Mouse (Mus musculus): ENCODE data around the gene Hvcn1. TPM values are rescaled to one million over a fixed set of nuclear protein-coding genes. Genes with fewer than 3 reads are reported as not detected.

Hvcn1 gene
- polyA plus RNA-seq, 1 experiment, result 174 TPM

- Histone ChIP-seq H3K27ac (ENCODE audit: insufficient read depth, low read length) (no peak overlapping the region), H3K4me3 (ENCODE audit: extremely low read depth, insufficient read depth, insufficient read length) (no peak overlapping the region), H3K4me1 (ENCODE audit: control insufficient read depth, insufficient read depth, insufficient read length) (peaks cover 17% of the 10 kb centered on the region; the same call in 1 of the 2 replicates), H3K27me3 (ENCODE audit: control insufficient read depth, insufficient read depth, low read length) (no peaks in the 10 kb centered on the region), H3K36me3 (ENCODE audit: control insufficient read depth, insufficient read depth, low read length) (no peaks in the 10 kb centered on the region)
- TF ChIP-seq POLR2A (IDR thresholded peaks at IDR 0.05; ENCODE audit: low read depth, low read length) (no peak), CTCF (IDR thresholded peaks at IDR 0.05; ENCODE audit: extremely low read depth, insufficient read depth, insufficient read length, insufficient replicate concordance) (no peak)
- WGBS, result 83% methylated on average over 3 of the region's 3 CpGs
- DNase-seq (ENCODE audit: low read depth in 1 of 2, low spot score in 2 of 2), result no peak
Measured at GRCm38 (mm10) chr5:122265187-122265586, 58.6 kb downstream of the Hvcn1 start.

- no peaks in the 10 kb centered on the region for H3K36me3 ChIP-seq (ENCODE audit: control insufficient read depth, insufficient read depth, low read length)
- no peak overlapping the region for H3K4me3 ChIP-seq (ENCODE audit: extremely low read depth, insufficient read depth, insufficient read length)
- TF ChIP-seq POLR2A (IDR thresholded peaks at IDR 0.05; ENCODE audit: low read depth, low read length), result no peak
- no peak for TF ChIP-seq CTCF (IDR thresholded peaks at IDR 0.05; ENCODE audit: extremely low read depth, insufficient read depth, insufficient read length, insufficient replicate concordance)
- 98% methylated on average over 2 of the region's 2 CpGs for WGBS
- no peaks in the 10 kb centered on the region for H3K27me3 ChIP-seq (ENCODE audit: control insufficient read depth, insufficient read depth, low read length)
- peaks cover 12% of the 10 kb centered on the region; the same call in 1 of the 2 replicates for H3K4me1 ChIP-seq (ENCODE audit: control insufficient read depth, insufficient read depth, insufficient read length)
- DNase-seq (ENCODE audit: low read depth in 1 of 2, low spot score in 2 of 2), result no peak
- H3K27ac ChIP-seq (ENCODE audit: insufficient read depth, low read length), result no peak overlapping the region
Measured at GRCm38 (mm10) chr5:122265942-122266341, 59.3 kb downstream of the Hvcn1 start.

GRCm38 (mm10) chr5:122267136-122267535, 60.5 kb downstream of the Hvcn1 start:
- 41% methylated on average over 7 of the region's 7 CpGs for WGBS
- no peak for TF ChIP-seq CTCF (IDR thresholded peaks at IDR 0.05; ENCODE audit: extremely low read depth, insufficient read depth, insufficient read length, insufficient replicate concordance)
- no peak for TF ChIP-seq POLR2A (IDR thresholded peaks at IDR 0.05; ENCODE audit: low read depth, low read length)
- peaks cover 4% of the 10 kb centered on the region; the same call in 1 of the 2 replicates for H3K4me1 ChIP-seq (ENCODE audit: control insufficient read depth, insufficient read depth, insufficient read length)

GRCm38 (mm10) chr5:122267899-122268298, 61.3 kb downstream of the Hvcn1 start:
- H3K27ac ChIP-seq (ENCODE audit: insufficient read depth, low read length), result peak overlapping the region; percentile 84
- peaks cover 4% of the 10 kb centered on the region; the same call in 1 of the 2 replicates for H3K4me1 ChIP-seq (ENCODE audit: control insufficient read depth, insufficient read depth, insufficient read length)
- TF ChIP-seq CTCF (IDR thresholded peaks at IDR 0.05; ENCODE audit: extremely low read depth, insufficient read depth, insufficient read length, insufficient replicate concordance), result peak; percentile 31; the same call in 1 of the 2 replicates
- no peak for TF ChIP-seq POLR2A (IDR thresholded peaks at IDR 0.05; ENCODE audit: low read depth, low read length)
- no peak overlapping the region for H3K4me3 ChIP-seq (ENCODE audit: extremely low read depth, insufficient read depth, insufficient read length)
- H3K36me3 ChIP-seq (ENCODE audit: control insufficient read depth, insufficient read depth, low read length), result no peaks in the 10 kb centered on the region
- 6% methylated on average over 5 of the region's 5 CpGs for WGBS
- no peaks in the 10 kb centered on the region for H3K27me3 ChIP-seq (ENCODE audit: control insufficient read depth, insufficient read depth, low read length)
- peak; percentile 76 to 84 for DNase-seq (ENCODE audit: low read depth in 1 of 2, low spot score in 2 of 2)

More at GRCm38 (mm10) chr5:122267136-122267535, 60.5 kb downstream of the Hvcn1 start:
- no peaks in the 10 kb centered on the region for H3K36me3 ChIP-seq (ENCODE audit: control insufficient read depth, insufficient read depth, low read length)
- no peaks in the 10 kb centered on the region for H3K27me3 ChIP-seq (ENCODE audit: control insufficient read depth, insufficient read depth, low read length)
- no peak overlapping the region for H3K4me3 ChIP-seq (ENCODE audit: extremely low read depth, insufficient read depth, insufficient read length)
- H3K27ac ChIP-seq (ENCODE audit: insufficient read depth, low read length), result peak overlapping the region; percentile 48
- no peak for DNase-seq (ENCODE audit: low read depth in 1 of 2, low spot score in 2 of 2)

- TF ChIP-seq CTCF (IDR thresholded peaks at IDR 0.05; ENCODE audit: extremely low read depth, insufficient read depth, insufficient read length, insufficient replicate concordance) (no peak), POLR2A (IDR thresholded peaks at IDR 0.05; ENCODE audit: low read depth, low read length) (no peak)
- 72% methylated on average over 12 of the region's 12 CpGs for WGBS
- H3K27me3 ChIP-seq (ENCODE audit: control insufficient read depth, insufficient read depth, low read length), result no peaks in the 10 kb centered on the region
- no peaks in the 10 kb centered on the region for H3K36me3 ChIP-seq (ENCODE audit: control insufficient read depth, insufficient read depth, low read length)
- H3K4me1 ChIP-seq (ENCODE audit: control insufficient read depth, insufficient read depth, insufficient read length), result peaks cover 4% of the 10 kb centered on the region; the same call in 1 of the 2 replicates
- no peak overlapping the region; the same call in 1 of the 2 replicates for H3K27ac ChIP-seq (ENCODE audit: insufficient read depth, low read length)
- H3K4me3 ChIP-seq (ENCODE audit: extremely low read depth, insufficient read depth, insufficient read length), result no peak overlapping the region
- no peak for DNase-seq (ENCODE audit: low read depth in 1 of 2, low spot score in 2 of 2)
Measured at GRCm38 (mm10) chr5:122268858-122269604, 62.4 kb downstream of the Hvcn1 start.

- no peak overlapping the region for H3K27ac ChIP-seq (ENCODE audit: insufficient read depth, low read length)
- H3K36me3 ChIP-seq (ENCODE audit: control insufficient read depth, insufficient read depth, low read length), result no peaks in the 10 kb centered on the region
- no peaks in the 10 kb centered on the region for H3K27me3 ChIP-seq (ENCODE audit: control insufficient read depth, insufficient read depth, low read length)
- H3K4me3 ChIP-seq (ENCODE audit: extremely low read depth, insufficient read depth, insufficient read length), result no peak overlapping the region
- 88% methylated on average over 5 of the region's 5 CpGs for whole genome bisulfite sequencing
- DNase-seq (ENCODE audit: low read depth in 1 of 2, low spot score in 2 of 2), result no peak
- TF ChIP-seq CTCF (IDR thresholded peaks at IDR 0.05; ENCODE audit: extremely low read depth, insufficient read depth, insufficient read length, insufficient replicate concordance) (no peak), POLR2A (IDR thresholded peaks at IDR 0.05; ENCODE audit: low read depth, low read length) (no peak)
- peaks cover 10% of the 10 kb centered on the region for H3K4me1 ChIP-seq (ENCODE audit: control insufficient read depth, insufficient read depth, insufficient read length)
Measured at GRCm38 (mm10) chr5:122272821-122273220, 66.2 kb downstream of the Hvcn1 start.

GRCm38 (mm10) chr5:122274785-122275184, 68.2 kb downstream of the Hvcn1 start:
- TF ChIP-seq CTCF (IDR thresholded peaks at IDR 0.05; ENCODE audit: extremely low read depth, insufficient read depth, insufficient read length, insufficient replicate concordance), result no peak
- TF ChIP-seq POLR2A (IDR thresholded peaks at IDR 0.05; ENCODE audit: low read depth, low read length), result no peak
- 6% methylated on average over 5 of the region's 5 CpGs for WGBS
- Histone ChIP-seq H3K36me3 (ENCODE audit: control insufficient read depth, insufficient read depth, low read length) (no peaks in the 10 kb centered on the region), H3K27me3 (ENCODE audit: control insufficient read depth, insufficient read depth, low read length) (no peaks in the 10 kb centered on the region), H3K27ac (ENCODE audit: insufficient read depth, low read length) (no peak overlapping the region), H3K4me3 (ENCODE audit: extremely low read depth, insufficient read depth, insufficient read length) (no peak overlapping the region), H3K4me1 (ENCODE audit: control insufficient read depth, insufficient read depth, insufficient read length) (peaks cover 10% of the 10 kb centered on the region)
- peak; percentile 85 to 86 for DNase-seq (ENCODE audit: low read depth in 1 of 2, low spot score in 2 of 2)
